ENCODE assay signal across 8 mouse cellular contexts in genomic region chr4:109729281-109729680, GRCm38 (mm10). TPM values are rescaled to one million over a fixed set of nuclear protein-coding genes. Genes with fewer than 3 reads are reported as not detected.
A peak's percentile ranks its signal among the peaks of the same experiment; 100 is the strongest.
DNase-seq lines count a peak whose midpoint lies in the region; ATAC-seq and TF ChIP-seq lines count a peak whose summit lies in the region.
"Had no signal": no experiment of that assay in that cellular context is flagged by ENCODE, and none has a peak within 500 bp of the region (broad histone marks: within the 10 kb centered on the region; RNA-seq: fewer than 3 reads in every experiment).

No protein-coding gene starts in this region.

- H3K4me3 ChIP-seq in hindbrain, embryonic 11.5 days (ENCODE audit: low read depth, low read length) = no peak overlapping the region
- no peak overlapping the region for H3K4me3 ChIP-seq in hindbrain, embryonic 10.5 days
- H3K4me3 ChIP-seq in thymus, adult 2 months (ENCODE audit: control insufficient read depth, insufficient read depth, low read length) = no peak overlapping the region
- no peak overlapping the region for H3K4me3 ChIP-seq in lung, postnatal 0 days (ENCODE audit: low read depth, low read length)
- H3K4me3 ChIP-seq in intestine, embryonic 15.5 days (replicated peaks) = no peak overlapping the region
- H3K4me3 ChIP-seq: liver, embryonic 13.5 days had no signal

- H3K27me3 ChIP-seq in hindbrain, embryonic 11.5 days (ENCODE audit: control insufficient read depth, insufficient read depth, low read length) = no peaks in the 10 kb centered on the region
- H3K27me3 ChIP-seq in hindbrain, embryonic 10.5 days (ENCODE audit: insufficient read depth, poor library complexity, severe bottlenecking) = no peaks in the 10 kb centered on the region
- no peaks in the 10 kb centered on the region for H3K27me3 ChIP-seq in thymus, adult 2 months (ENCODE audit: control insufficient read depth, insufficient read depth, low read length)
- H3K27me3 ChIP-seq in lung, postnatal 0 days (replicated peaks; ENCODE audit: insufficient read depth, low read length) = no peaks in the 10 kb centered on the region
- no peaks in the 10 kb centered on the region for H3K27me3 ChIP-seq in intestine, embryonic 15.5 days (replicated peaks)
- H3K27me3 ChIP-seq: liver, embryonic 13.5 days had no signal

- TF ChIP-seq POLR2A in thymus, adult 2 months (IDR thresholded peaks at IDR 0.05; ENCODE audit: control insufficient read depth, extremely low read depth, insufficient read depth, low read length, poor library complexity) = no peak

- TF ChIP-seq CTCF in thymus, adult 2 months (IDR thresholded peaks at IDR 0.05; ENCODE audit: borderline replicate concordance, control insufficient read depth, extremely low read depth, insufficient read depth, low read length, poor library complexity) = no peak
- TF ChIP-seq CTCF in lung, postnatal 0 days (IDR thresholded peaks at IDR 0.05) = peak; percentile 64

- TF ChIP-seq EP300 in lung, postnatal 0 days (IDR thresholded peaks at IDR 0.05) = 0 out of 2 replicates have a peak, but pooled peaks have one; percentile 16

- no peaks in the 10 kb centered on the region for H3K4me1 ChIP-seq in hindbrain, embryonic 11.5 days (replicated peaks; ENCODE audit: control insufficient read depth, insufficient read depth, low read length)
- no peaks in the 10 kb centered on the region for H3K4me1 ChIP-seq in hindbrain, embryonic 10.5 days (replicated peaks)
- no peaks in the 10 kb centered on the region for H3K4me1 ChIP-seq in thymus, adult 2 months (replicated peaks; ENCODE audit: control insufficient read depth, insufficient read depth, low read length)
- no peaks in the 10 kb centered on the region for H3K4me1 ChIP-seq in lung, postnatal 0 days (ENCODE audit: insufficient read depth, low read depth, low read length)
- H3K4me1 ChIP-seq in intestine, embryonic 15.5 days (replicated peaks) = no peaks in the 10 kb centered on the region
- H3K4me1 ChIP-seq: liver, embryonic 13.5 days had no signal

- 17% methylated on average over 2 of the region's 2 CpGs for WGBS in hindbrain, embryonic 11.5 days
- 16% methylated on average over 2 of the region's 2 CpGs for WGBS in hindbrain, embryonic 10.5 days
- WGBS in thymus, adult 2 months = 6% methylated on average over 2 of the region's 2 CpGs
- 11% methylated on average over 2 of the region's 2 CpGs for WGBS in lung, postnatal 0 days
- 13% methylated on average over 2 of the region's 2 CpGs for WGBS in intestine, embryonic 15.5 days

- H3K36me3 ChIP-seq in hindbrain, embryonic 11.5 days (ENCODE audit: control insufficient read depth, insufficient read depth, low read length) = no peaks in the 10 kb centered on the region
- H3K36me3 ChIP-seq in hindbrain, embryonic 10.5 days = no peaks in the 10 kb centered on the region
- H3K36me3 ChIP-seq in thymus, adult 2 months (ENCODE audit: control insufficient read depth, insufficient read depth, low read length) = no peaks in the 10 kb centered on the region
- H3K36me3 ChIP-seq in lung, postnatal 0 days (ENCODE audit: insufficient read depth, low read length) = no peaks in the 10 kb centered on the region
- H3K36me3 ChIP-seq in intestine, embryonic 15.5 days = no peaks in the 10 kb centered on the region
- H3K36me3 ChIP-seq: liver, embryonic 13.5 days had no signal

- no peak overlapping the region for H3K4me2 ChIP-seq in hindbrain, embryonic 11.5 days (replicated peaks; ENCODE audit: low read depth, low read length)
- no peak overlapping the region for H3K4me2 ChIP-seq in lung, postnatal 0 days (replicated peaks; ENCODE audit: low read depth, low read length)
- no peak overlapping the region for H3K4me2 ChIP-seq in intestine, embryonic 15.5 days (replicated peaks)
- H3K4me2 ChIP-seq: liver, embryonic 13.5 days had no signal

- ATAC-seq in hindbrain, embryonic 11.5 days (ENCODE audit: low FRiP score) = no peak
- ATAC-seq in lung, postnatal 0 days = no peak
- no peak for ATAC-seq in intestine, embryonic 15.5 days

- H3K27ac ChIP-seq in hindbrain, embryonic 11.5 days (ENCODE audit: low read depth, low read length) = no peak overlapping the region
- no peak overlapping the region for H3K27ac ChIP-seq in hindbrain, embryonic 10.5 days
- no peak overlapping the region for H3K27ac ChIP-seq in thymus, adult 2 months (ENCODE audit: control insufficient read depth, insufficient read depth, low read length)
- no peak overlapping the region for H3K27ac ChIP-seq in lung, postnatal 0 days (ENCODE audit: low read length)
- no peak overlapping the region for H3K27ac ChIP-seq in intestine, embryonic 15.5 days
- H3K27ac ChIP-seq: liver, embryonic 13.5 days had no signal

- H3K9me3 ChIP-seq in hindbrain, embryonic 11.5 days (ENCODE audit: control insufficient read depth, low read length) = no peaks in the 10 kb centered on the region
- H3K9me3 ChIP-seq in hindbrain, embryonic 10.5 days = no peaks in the 10 kb centered on the region
- H3K9me3 ChIP-seq in lung, postnatal 0 days (ENCODE audit: low read length) = no peaks in the 10 kb centered on the region
- no peaks in the 10 kb centered on the region for H3K9me3 ChIP-seq in intestine, embryonic 15.5 days
- H3K9me3 ChIP-seq: liver, embryonic 13.5 days had no signal

- H3K9ac ChIP-seq in hindbrain, embryonic 11.5 days (ENCODE audit: low read depth, low read length) = no peak overlapping the region
- H3K9ac ChIP-seq in lung, postnatal 0 days (replicated peaks; ENCODE audit: low read depth) = no peak overlapping the region
- no peak overlapping the region for H3K9ac ChIP-seq in intestine, embryonic 15.5 days
- H3K9ac ChIP-seq: liver, embryonic 13.5 days had no signal

- peak; percentile 56 for DNase-seq in hindbrain, embryonic 11.5 days (ENCODE audit: low spot score)
- DNase-seq in hindbrain, embryonic 10.5 days (ENCODE audit: low spot score) = no peak
- DNase-seq in thymus, adult 2 months = peak; percentile 28
- DNase-seq in thymus, adult 18-20 months = no peak
- peak; percentile 62 for DNase-seq in c-Kit-positive CD71-positive TER-119-positive erythroid progenitor cells, embryonic 14.5 days (ENCODE audit: low spot score)
- peak; percentile 79 for DNase-seq in lung, postnatal 0 days (ENCODE audit: low spot score)
- DNase-seq: liver, embryonic 13.5 days had no signal

RNA-seq across cellular contexts. Expression of gene Faf1, which starts 52.9 kb away (rescaled TPM):
- polyA plus RNA-seq in hindbrain, embryonic 11.5 days (2014; fragmentation: Nextera tagmentation; extraction: Ambion mirVana) = 41.5 and 48.3 TPM in 2 replicates
- polyA plus RNA-seq in hindbrain, embryonic 10.5 days (2016; fragmentation: Nextera tagmentation; extraction: Ambion mirVana) = 29.4 and 32.5 TPM in 2 replicates
- 11.1 and 16.0 TPM in 2 replicates for polyA plus RNA-seq in thymus, adult 2 months (2012; rRNA removed)
- 17.9 and 21.2 TPM in 2 replicates for polyA plus RNA-seq in lung, postnatal 0 days (2015; fragmentation: Nextera tagmentation; extraction: Ambion mirVana)
- polyA plus RNA-seq in intestine, embryonic 15.5 days (2015; fragmentation: Nextera tagmentation; extraction: Ambion mirVana) = 24.3 and 25.7 TPM in 2 replicates

Comparison
In these comparisons a context has a peak if more than half of its experiments do, and no peak if none do; other contexts are left out.
1. DNase-seq: peak in hindbrain, embryonic 11.5 days (single experiment), thymus, adult 2 months (single experiment), c-Kit-positive CD71-positive TER-119-positive erythroid progenitor cells, embryonic 14.5 days (single experiment) and lung, postnatal 0 days (single experiment); none in hindbrain, embryonic 10.5 days (single experiment) and thymus, adult 18-20 months (0 of 2).